Mouse (Mus musculus): ENCODE measurements around the gene Slc32a1.

Gene Slc32a1

DNA sequence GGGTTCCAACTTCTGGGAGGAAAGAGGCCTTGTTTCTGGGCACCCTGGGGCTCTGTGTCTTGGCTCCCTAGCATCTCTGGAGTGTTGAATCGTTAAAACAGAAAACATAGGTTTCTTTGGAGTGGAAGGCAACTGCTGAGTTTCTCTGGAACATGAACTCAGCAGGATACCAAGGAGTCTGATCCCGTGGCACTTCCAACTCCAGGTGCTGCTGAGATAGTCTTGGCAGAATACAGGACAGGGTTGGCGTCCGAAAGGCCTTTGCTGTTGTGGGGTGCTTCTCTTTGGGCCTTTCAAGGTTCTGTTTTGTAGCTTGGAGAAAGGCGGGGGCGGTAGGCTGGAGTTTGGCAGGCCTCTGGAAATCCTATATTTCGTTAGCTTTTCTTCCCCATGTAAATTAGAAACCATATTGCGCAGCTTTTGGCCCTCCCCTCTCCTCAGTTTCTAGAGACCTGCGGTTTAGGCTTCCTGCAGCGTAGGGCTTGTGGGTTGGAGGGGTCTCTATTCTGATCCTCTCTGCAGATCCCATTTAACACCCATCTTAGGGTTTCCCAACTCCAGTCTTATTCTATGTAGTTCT lies 2.2 kb downstream of the Slc32a1 start:
- no peak for DNase-seq (ENCODE audit: low spot score in 2 of 2)

DNA sequence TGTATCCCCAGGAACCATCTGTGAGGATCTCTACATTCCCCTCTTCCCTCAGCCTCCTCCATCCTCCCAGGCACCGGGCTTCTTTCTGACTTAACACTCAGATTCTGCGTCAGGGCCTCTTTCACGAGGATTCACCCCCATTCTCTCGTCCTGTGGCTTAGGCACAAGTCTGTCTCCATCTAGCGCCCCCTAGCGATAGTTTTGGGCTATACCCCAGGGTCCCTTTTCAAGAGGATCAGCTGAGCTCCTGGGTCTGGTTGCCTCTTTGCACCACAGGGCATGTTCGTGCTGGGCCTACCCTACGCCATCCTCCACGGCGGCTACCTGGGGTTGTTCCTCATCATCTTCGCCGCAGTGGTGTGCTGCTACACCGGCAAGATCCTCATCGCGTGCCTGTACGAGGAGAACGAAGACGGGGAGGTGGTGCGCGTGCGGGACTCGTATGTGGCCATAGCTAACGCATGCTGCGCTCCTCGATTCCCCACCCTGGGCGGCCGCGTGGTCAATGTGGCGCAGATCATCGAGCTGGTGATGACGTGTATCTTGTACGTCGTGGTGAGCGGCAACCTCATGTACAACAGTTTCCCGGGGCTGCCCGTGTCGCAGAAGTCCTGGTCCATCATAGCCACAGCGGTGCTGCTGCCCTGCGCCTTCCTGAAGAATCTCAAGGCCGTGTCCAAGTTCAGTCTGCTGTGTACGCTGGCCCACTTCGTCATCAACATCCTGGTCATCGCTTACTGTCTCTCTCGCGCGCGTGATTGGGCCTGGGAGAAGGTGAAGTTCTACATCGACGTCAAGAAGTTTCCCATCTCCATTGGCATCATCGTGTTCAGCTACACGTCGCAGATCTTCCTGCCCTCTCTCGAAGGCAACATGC lies 3.2 kb downstream of the Slc32a1 start:
- peak in 1 of 2 experiments; percentile 60 for DNase-seq (ENCODE audit: low spot score in 2 of 2)

DNA sequence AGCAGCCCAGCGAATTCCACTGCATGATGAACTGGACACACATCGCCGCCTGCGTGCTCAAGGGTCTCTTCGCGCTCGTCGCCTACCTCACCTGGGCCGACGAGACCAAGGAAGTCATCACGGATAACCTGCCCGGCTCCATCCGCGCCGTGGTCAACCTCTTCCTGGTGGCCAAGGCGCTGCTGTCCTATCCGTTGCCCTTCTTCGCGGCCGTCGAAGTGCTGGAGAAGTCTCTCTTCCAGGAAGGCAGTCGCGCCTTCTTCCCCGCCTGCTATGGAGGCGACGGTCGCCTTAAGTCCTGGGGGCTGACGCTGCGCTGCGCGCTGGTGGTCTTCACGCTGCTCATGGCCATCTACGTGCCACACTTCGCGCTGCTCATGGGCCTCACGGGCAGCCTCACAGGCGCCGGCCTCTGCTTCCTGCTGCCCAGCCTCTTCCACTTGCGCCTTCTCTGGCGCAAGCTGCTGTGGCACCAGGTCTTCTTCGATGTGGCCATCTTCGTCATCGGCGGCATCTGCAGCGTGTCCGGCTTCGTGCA lies 3.9 kb downstream of the Slc32a1 start:
- DNase-seq (ENCODE audit: low spot score in 2 of 2) = no peak

DNA sequence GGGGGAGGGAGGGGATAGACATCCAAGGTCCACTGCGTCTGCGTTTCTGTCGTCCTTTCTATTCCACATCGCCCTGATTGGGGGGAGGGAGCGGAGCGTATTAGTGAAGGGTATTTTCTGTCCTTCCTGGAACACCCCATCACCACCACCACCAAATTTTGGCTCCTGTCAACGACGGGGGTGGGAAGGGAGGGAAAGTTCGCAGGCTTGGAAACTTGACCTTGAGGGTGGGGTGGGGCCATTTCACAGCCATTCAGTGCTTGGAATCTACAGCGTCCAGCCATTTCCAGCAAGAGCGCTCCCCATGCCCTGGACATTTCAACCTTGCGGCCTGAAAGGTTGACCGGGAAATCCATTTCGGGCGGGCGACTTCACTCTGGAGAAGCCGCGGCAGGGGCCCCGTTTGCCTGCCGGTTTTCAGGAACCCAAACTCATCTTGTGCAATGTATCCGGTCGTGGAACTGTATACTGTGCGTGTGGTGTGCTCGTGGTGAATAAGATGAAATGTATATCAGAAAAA lies 4.7 kb downstream of the Slc32a1 start:
- DNase-seq (ENCODE audit: low spot score in 2 of 2) = no peak

DNA sequence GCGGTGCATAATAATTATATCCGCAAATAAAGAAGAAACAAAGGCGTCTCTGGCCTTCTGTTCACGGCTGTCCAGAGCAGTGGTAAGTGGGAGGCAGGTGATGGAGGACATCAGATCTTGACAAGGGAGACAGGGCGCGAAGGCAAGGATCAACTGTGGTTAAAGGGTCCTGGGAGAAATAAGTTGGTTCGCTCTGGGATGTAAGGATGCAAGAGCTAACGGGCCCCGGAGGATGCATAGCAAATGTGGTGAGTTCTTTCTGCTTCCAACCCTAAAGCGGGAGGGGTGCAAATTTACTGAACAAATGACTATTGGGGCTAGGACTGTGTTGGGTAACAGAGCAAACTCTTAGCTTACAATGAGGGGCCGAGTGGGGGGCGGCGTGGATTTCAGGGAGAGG lies 5.1 kb downstream of the Slc32a1 start:
- no peak for DNase-seq (ENCODE audit: low spot score in 2 of 2)

DNA sequence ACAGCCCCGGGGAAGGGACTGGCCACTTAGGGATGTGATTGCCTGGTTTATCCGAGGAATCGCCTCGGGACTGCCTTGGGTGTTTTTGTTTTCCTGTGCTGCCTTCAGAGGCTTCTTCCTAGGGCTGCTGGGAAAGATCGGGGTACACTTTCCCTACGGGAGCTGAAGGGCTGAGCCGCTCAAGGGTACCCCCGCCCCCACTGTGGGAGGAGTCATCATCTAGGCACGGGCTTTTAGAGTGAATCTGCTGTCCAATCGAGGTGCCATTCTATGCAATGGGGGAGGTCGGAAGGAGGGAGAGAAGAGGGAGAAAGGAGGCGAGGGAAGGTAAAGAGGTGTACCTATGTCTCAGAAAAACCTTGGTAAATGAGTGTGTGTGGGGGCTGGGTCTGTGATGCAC lies 5.7 kb downstream of the Slc32a1 start:
- no peak for DNase-seq (ENCODE audit: low spot score in 2 of 2)

DNA sequence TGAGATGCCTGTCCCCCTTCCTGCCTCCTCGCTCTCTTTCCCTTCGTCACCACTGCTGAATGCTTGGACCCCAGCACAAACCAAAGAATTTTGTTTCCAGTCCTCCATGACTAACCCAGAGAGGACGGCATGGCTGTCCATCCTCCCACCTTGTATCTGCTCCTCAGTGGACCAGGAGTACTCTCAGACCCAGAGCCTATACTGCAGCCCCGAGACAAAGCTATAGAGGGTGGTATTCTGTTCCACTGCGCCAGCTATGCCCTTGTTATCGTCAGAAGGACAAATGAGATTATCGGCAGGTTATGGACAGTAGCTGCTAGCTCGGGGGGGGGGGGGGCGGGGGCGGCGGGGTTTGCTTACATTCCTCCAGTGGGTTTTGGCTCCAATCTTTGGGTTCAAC lies 6.2 kb downstream of the Slc32a1 start:
- DNase-seq (ENCODE audit: low spot score in 2 of 2) = no peak

DNA sequence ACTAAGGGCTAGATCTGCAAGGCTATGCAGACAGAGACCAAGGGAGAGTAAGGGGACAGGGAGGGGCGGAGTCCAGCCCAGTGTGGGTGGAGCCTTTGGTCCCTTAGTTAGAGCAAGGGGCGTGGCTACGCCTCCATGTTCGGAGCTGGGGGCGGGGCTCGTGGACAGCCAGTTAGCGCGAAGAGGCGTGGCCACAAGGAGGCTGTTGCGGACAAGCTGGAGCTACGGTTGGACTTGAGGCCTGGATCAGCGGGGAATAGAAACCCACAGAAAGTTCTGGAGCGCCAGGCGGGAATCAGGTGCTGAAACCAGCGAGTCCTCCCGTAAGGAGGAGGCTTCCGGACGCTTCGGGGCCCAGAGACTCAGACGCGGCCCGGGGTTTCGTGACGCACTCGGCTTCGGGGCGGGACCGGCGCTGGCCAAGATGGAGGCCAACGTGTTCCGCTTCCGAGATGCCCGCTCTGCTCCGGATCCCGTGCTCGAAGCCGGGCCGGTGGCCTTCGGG lies 14.2 kb downstream of the Slc32a1 start, which contains the start of gene Actr5:
Gene Actr5, plus strand, starts transcription at position 171 of the 505 bp plus-strand sequence.
- peak; percentile 82 to 83 for DNase-seq (ENCODE audit: low spot score in 2 of 2)

DNA sequence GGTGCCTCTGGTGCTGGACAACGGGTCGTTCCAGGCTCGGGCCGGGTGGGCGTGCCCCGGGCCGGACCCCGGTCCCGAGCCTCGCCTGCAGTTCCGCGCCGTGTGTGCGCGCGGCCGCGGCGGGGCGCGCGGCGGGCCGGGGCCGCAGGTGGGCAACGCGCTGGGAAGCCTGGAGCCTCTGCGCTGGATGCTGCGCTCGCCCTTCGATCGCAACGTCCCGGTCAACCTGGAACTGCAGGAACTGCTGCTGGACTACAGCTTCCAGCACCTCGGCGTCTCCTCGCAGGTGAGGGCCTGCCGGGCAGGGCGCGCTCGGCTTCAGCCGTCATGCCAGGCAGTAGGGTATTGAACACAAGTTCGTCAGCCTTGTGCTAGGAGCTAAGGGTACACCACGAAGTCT lies 14.7 kb downstream of the Slc32a1 start:
- DNase-seq (ENCODE audit: low spot score in 2 of 2) = no peak

DNA sequence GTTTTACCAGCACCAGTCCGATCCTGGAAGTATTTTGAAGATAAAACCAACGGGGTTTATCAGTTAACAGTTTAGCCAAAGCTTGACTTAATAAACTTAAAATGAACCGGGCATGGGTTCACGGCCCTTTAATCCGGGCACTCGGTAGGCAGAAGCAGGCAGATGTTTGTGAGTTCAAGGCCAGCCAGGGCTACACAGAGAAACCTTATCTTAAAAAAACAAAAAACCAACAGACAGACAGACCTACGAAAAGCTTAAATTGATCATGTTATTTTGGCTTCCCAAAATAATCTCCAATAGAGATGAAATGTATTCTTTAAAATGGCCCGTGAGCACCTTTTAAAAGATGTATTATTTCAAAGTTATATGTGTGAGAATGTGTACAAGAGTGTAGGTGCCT lies 15.1 kb downstream of the Slc32a1 start:
- no peak for DNase-seq (ENCODE audit: low spot score in 2 of 2)

DNA sequence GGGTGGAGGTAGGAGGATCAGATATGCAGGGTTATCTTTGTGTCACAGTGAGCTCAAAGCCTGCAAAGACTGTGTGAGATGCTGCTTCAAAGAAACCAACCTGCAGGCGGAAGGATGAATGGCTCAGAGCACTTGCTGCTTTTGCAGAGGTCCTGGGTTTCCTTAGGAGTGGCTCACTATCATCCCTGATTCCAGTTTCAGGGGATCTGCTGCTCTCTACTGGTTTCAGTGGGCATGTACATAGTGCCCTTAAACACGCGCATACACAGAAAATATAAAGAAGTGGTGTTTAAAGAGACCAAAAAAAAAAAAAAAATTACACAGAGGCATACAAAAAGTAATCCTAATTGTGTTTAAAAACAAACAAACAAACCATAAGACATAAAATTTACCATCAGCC lies 18.3 kb downstream of the Slc32a1 start:
- no peak for DNase-seq (ENCODE audit: low spot score in 2 of 2)

DNA sequence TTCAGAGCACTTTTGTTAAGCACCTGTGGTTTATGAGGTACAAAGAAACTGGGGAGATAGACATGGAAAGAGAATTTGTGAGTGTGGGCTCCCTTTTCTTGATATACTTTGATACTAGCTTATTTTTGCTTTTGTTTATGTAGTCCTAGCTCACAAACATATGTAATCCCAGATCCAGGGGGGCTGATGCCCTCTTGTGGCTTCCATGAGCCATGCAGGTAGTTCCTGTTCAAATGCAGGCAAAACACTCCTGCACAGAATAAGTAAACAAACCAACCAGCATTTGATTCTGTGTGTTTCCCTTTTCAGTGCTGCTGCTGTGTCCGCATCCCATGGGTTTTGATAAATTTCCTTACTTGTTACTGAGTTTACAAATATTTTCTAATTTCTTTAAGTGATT lies 18.8 kb downstream of the Slc32a1 start:
- DNase-seq (ENCODE audit: low spot score in 2 of 2) = no peak

DNA sequence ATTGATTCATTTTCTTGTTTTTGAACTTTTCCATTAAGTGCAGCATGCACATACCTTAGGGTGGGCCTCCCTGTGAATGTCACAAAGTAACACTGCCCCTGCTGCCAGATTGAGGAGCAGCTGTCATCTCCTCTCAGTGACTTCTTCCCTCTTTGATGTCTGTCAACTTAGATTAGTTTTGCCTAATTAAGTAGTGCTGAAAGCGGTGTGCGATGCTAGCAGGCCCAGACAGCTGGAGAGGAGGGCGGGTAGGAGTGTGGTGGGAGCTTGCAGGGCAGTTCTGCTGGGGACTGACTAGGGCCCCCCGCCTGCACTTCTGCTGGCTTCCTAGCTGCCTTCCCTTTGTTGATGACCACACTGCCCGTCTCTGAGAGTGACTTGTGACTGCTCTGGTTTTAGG lies 21.3 kb downstream of the Slc32a1 start:
- no peak for DNase-seq (ENCODE audit: low spot score in 2 of 2)

DNA sequence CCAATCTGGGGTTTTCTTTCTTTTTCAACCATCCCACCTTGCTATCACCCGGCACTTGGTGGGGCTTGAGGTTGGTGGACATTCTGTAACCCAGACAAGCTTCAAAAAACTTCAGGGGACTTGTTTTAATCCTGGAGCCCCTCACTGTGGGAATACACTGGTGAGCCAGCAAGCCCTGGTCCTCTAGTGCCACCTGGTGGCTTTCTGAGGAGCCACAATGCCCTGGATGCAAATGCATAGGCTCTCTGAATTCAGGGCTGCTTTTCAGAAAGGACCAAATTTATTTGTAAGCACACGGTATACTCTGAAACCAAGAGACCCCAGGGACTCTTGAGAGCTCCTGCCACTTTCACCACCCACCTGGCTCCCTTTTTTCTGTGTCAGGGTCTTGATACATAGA lies 31.3 kb downstream of the Slc32a1 start:
- peak; percentile 56 to 67 for DNase-seq (ENCODE audit: low spot score in 2 of 2)

DNA sequence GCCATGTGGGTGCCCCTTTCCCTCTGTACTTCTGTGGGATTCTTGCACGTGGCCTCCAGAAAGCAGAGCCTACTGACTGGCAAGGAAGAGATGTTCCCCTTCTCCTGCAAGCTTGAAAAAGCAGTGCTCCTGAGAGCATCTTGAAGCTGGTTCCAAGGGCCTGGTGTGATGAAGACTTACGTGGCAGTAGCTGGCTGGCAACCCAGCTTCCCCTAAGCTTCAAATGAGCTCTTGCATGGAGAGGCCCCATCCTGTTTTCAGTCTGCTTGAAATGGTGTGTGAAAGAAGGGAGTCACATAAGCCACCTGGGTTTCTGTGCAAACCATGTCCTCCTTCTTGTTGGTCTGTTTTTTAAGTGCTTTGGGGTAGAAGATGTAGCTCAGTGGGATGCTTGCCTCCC lies 32.0 kb downstream of the Slc32a1 start:
- no peak for DNase-seq (ENCODE audit: low spot score in 2 of 2)

DNA sequence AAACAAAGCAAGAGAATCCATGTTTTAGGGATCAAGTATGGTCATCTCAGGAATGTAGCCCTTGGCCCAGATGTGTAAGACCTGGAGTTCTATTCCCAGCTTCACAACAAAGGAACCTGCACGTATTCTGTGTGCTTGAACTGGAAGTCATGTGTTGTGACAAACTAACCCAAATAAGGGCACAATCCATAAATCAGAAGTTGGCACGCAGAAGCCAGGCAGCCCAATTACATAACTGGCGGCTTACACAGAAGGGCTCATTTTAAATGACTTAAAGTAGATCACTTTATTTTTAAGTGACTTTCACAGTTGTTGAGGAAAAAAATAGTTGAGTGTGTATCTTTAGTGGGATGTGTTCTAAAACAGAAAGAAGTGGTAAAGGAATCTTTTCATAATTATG lies 33.2 kb downstream of the Slc32a1 start:
- no peak for DNase-seq (ENCODE audit: low spot score in 2 of 2)

DNA sequence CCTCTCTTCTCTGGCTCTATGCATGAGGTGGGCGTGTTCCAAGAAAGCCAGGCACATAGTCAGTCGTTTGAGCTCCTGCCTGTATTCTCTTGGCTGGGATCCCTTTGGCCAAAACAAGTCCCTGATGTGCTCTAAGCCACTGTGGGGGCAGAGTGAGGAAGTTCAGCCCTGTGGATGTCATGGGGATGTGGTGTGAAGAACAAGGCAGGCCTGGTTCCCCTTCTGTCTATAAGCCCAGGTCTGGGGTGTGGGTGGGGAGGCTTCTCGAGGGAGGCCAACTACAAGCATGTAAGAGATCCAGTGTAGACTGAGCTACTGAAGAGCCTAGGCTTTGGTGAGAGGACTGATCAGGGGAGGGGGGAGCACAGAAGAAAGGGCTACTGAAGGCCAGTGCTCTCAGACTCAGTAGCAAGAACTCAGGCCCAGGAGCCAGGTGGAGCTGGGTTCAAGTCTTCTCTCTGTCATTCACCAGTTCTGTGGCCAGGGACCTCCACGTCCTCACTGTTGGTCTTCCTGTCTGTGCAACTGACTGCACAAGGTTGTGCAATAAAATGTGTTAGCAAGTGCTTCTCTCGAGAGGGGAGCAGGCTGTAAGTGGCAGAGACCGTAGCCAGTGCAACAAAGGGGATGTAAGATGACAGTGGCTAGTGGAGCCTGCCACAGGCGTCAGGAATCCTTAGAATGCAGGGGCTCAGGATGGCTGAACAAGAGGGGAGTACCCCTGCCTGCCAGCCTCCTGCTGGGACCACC lies 40.8 kb downstream of the Slc32a1 start:
- DNase-seq (ENCODE audit: low spot score in 2 of 2) = no peak

DNA sequence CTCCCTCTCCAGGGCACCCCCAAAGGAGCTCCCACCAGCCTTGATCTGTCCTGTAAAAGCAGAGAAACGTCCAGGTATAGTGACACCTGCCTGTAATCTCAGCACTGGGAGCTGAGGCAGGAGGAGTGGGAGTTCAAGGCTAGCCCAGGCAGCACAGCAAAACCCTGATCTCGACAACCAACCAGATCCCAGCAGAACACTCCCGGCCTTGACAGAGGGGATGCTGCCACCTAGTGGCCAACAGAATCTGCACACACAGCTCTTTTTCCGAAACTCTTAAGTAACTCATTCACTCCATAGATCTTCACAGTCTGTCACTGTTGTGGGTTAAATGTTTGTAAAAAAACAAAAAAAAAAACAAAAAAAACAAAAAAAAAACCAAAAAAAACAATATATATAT lies 42.4 kb downstream of the Slc32a1 start:
- DNase-seq (ENCODE audit: low spot score in 2 of 2) = peak; percentile 71 to 81

DNA sequence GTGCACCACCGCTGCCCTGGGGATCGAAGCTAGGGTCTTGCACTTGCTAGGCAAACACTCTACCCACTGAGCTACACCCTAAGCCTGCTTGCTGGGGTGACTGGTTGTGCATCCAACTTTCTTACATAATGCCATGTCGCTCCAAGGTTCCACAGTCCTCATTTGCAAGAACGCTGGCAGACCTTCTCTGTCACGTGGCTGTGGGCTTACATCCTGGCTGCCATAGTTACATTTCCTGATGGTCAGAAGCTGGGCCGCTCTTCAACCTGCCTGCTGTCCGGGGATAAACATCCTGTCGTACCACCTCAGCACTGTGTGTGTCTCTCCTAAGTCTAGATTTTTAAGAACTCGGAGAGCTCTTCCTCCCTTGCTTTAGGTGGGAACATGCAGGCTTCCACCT lies 44.1 kb downstream of the Slc32a1 start:
- DNase-seq (ENCODE audit: low spot score in 2 of 2) = no peak

DNA sequence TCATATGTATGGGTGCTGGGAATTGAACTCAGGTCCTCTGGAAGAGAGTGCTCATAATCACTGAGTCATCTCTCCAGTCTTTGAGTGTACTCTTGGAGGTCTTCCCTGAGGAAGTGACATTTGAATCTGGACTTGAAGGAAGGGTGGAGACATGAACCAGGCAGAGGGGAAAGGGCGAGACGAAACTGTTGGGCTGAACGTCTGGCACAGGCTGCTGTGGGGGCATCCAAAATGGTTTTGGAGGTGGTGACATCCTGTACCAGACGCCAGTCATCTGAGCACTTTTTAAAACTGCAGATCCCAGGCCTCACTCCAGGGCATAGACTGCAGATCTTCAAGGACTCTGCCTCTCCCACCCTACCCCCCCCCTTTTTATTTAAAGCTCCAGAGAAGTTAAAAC lies 45.2 kb downstream of the Slc32a1 start:
- DNase-seq (ENCODE audit: low spot score in 2 of 2) = no peak

DNA sequence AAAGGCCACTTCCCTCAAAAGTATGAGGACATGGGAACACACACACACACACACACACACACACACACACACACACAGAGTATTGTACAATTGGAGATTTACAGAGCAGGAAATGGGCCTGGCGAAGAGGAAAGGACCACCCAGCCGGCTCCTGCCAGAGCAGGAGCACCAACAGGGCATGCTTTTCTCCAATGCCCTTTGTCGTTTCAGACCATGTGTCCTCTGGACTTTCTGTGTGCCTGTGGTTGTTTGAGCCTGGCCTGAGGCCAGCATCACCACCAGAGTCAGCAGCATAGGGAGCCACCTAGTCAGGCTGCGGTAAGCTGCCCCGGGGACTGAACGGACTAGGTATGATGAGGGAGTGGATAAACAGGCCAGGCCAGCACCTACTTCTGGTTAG lies 48.3 kb downstream of the Slc32a1 start:
- DNase-seq (ENCODE audit: low spot score in 2 of 2) = no peak

DNA sequence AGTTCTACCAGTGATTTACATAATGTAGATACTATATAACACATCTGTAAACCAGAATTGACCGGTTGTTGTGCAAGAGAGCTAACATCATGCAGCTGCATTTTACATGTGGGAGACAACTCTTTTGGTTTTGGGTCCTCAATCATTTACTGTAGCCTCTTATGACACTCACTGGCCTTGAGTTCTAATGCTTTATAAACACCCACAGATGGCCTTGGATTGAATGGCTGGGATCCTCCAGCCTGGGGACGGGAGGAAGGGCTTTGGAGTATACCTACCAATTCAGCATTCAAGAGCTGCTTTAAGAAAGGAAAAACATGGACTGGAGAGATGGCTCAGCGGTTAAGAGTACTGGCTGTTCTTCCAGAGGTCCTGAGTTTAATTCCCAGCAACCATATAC lies 48.8 kb downstream of the Slc32a1 start:
- DNase-seq (ENCODE audit: low spot score in 2 of 2) = no peak
